Mouse (Mus musculus): ENCODE measurements around the gene Spp2. TPM values are rescaled to one million over a fixed set of nuclear protein-coding genes. Genes with fewer than 3 reads are reported as not detected.

The Spp2 gene
- polyA plus RNA-seq, 2 experiments = 1.6 TPM; not detected in 1

GRCm38 (mm10) chr1:88408340-88408739 is 1.6 kb downstream of the Spp2 start:
- H3K4me1 ChIP-seq (ENCODE audit: control insufficient read depth, insufficient read depth, low read length) = peaks cover 8% of the 10 kb centered on the region; the same call in 1 of the 2 replicates
- H3K9me3 ChIP-seq (ENCODE audit: control insufficient read depth, low read length) = no peaks in the 10 kb centered on the region
- no peak overlapping the region for H3K4me3 ChIP-seq (replicated peaks; ENCODE audit: low read length)
- H3K36me3 ChIP-seq (ENCODE audit: control insufficient read depth, insufficient read depth, low read length) = no peaks in the 10 kb centered on the region
- H3K9ac ChIP-seq (ENCODE audit: low read depth, low read length, severe bottlenecking) = no peak overlapping the region
- WGBS = 80% methylated on average over 4 of the region's 4 CpGs
- no peak overlapping the region for H3K4me2 ChIP-seq (replicated peaks; ENCODE audit: low read depth, low read length, severe bottlenecking)
- ATAC-seq (ENCODE audit: low FRiP score, low read depth) (no peak), DNase-seq (ENCODE audit: low spot score) (no peak)
- no peak for TF ChIP-seq POLR2A (IDR thresholded peaks at IDR 0.05; ENCODE audit: borderline replicate concordance, extremely low read depth, insufficient read depth, insufficient read length)
- no peaks in the 10 kb centered on the region for H3K27me3 ChIP-seq (ENCODE audit: control insufficient read depth, insufficient read depth, low read length)
- H3K27ac ChIP-seq (replicated peaks; ENCODE audit: low read depth, low read length) = no peak overlapping the region

- 66% methylated on average over 5 of the region's 5 CpGs for WGBS
- DNase-seq (ENCODE audit: low spot score) = no peak
- H3K4me3 ChIP-seq (replicated peaks; ENCODE audit: low read length) = no peak overlapping the region
- H3K9me3 ChIP-seq (ENCODE audit: control insufficient read depth, low read length) = no peaks in the 10 kb centered on the region
- no peaks in the 10 kb centered on the region for H3K27me3 ChIP-seq (ENCODE audit: control insufficient read depth, insufficient read depth, low read length)
- no peak overlapping the region for H3K9ac ChIP-seq (ENCODE audit: low read depth, low read length, severe bottlenecking)
- TF ChIP-seq POLR2A (IDR thresholded peaks at IDR 0.05; ENCODE audit: borderline replicate concordance, extremely low read depth, insufficient read depth, insufficient read length) = no peak
- no peak for ATAC-seq (ENCODE audit: low FRiP score, low read depth)
- H3K36me3 ChIP-seq (ENCODE audit: control insufficient read depth, insufficient read depth, low read length) = no peaks in the 10 kb centered on the region
- H3K4me1 ChIP-seq (ENCODE audit: control insufficient read depth, insufficient read depth, low read length) = no peaks in the 10 kb centered on the region
- H3K27ac ChIP-seq (replicated peaks; ENCODE audit: low read depth, low read length) = no peak overlapping the region
- no peak overlapping the region for H3K4me2 ChIP-seq (replicated peaks; ENCODE audit: low read depth, low read length, severe bottlenecking)
These were observed 5.3 kb downstream of the Spp2 start for GRCm38 (mm10) chr1:88412013-88412412.

- H3K27ac ChIP-seq (replicated peaks; ENCODE audit: low read depth, low read length) = no peak overlapping the region
- WGBS = 71% methylated on average over 2 of the region's 2 CpGs
- no peak for TF ChIP-seq POLR2A (IDR thresholded peaks at IDR 0.05; ENCODE audit: borderline replicate concordance, extremely low read depth, insufficient read depth, insufficient read length)
- H3K4me3 ChIP-seq (replicated peaks; ENCODE audit: low read length) = no peak overlapping the region
- DNase-seq (ENCODE audit: low spot score) = no peak
- no peaks in the 10 kb centered on the region for H3K27me3 ChIP-seq (ENCODE audit: control insufficient read depth, insufficient read depth, low read length)
- H3K9ac ChIP-seq (ENCODE audit: low read depth, low read length, severe bottlenecking) = no peak overlapping the region
- H3K4me1 ChIP-seq (ENCODE audit: control insufficient read depth, insufficient read depth, low read length) = no peaks in the 10 kb centered on the region
- H3K9me3 ChIP-seq (ENCODE audit: control insufficient read depth, low read length) = no peaks in the 10 kb centered on the region
- ATAC-seq (ENCODE audit: low FRiP score, low read depth) = no peak
- H3K4me2 ChIP-seq (replicated peaks; ENCODE audit: low read depth, low read length, severe bottlenecking) = no peak overlapping the region
- no peaks in the 10 kb centered on the region for H3K36me3 ChIP-seq (ENCODE audit: control insufficient read depth, insufficient read depth, low read length)
These were observed 12.2 kb downstream of the Spp2 start for GRCm38 (mm10) chr1:88418943-88419342.

DNA sequence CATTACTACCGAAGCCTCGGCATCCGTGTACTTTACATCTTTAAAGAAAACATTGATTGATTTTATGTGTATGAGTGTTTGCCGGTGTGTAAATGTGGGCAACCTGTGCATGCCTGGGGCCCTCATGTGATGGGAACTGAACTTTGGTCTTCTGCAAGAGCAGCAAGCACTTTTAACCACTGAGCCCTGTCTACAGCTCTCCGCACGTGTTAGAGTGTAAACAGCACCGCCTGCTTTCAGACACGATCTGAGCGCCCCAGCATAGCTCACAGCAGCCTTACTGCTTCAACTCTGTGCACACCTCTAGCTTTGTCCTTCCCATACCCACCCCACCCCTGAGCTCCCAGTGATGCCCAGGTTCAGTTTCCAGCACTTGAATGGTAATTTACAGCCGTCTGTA is 15.3 kb downstream of the Spp2 start:
- Histone ChIP-seq H3K36me3 (ENCODE audit: control insufficient read depth, insufficient read depth, low read length) (no peaks in the 10 kb centered on the region), H3K27me3 (ENCODE audit: control insufficient read depth, insufficient read depth, low read length) (no peaks in the 10 kb centered on the region), H3K4me1 (ENCODE audit: control insufficient read depth, insufficient read depth, low read length) (no peaks in the 10 kb centered on the region), H3K27ac (replicated peaks; ENCODE audit: low read depth, low read length) (no peak overlapping the region), H3K9me3 (ENCODE audit: control insufficient read depth, low read length) (no peaks in the 10 kb centered on the region), H3K4me2 (replicated peaks; ENCODE audit: low read depth, low read length, severe bottlenecking) (no peak overlapping the region), H3K4me3 (replicated peaks; ENCODE audit: low read length) (no peak overlapping the region), H3K9ac (ENCODE audit: low read depth, low read length, severe bottlenecking) (no peak overlapping the region)
- no peak for TF ChIP-seq POLR2A (IDR thresholded peaks at IDR 0.05; ENCODE audit: borderline replicate concordance, extremely low read depth, insufficient read depth, insufficient read length)
- ATAC-seq (ENCODE audit: low FRiP score, low read depth) = no peak
- no peak for DNase-seq (ENCODE audit: low spot score)
- WGBS = 70% methylated on average over 10 of the region's 10 CpGs

- H3K4me1 ChIP-seq (ENCODE audit: control insufficient read depth, insufficient read depth, low read length) = no peaks in the 10 kb centered on the region
- H3K4me3 ChIP-seq (replicated peaks; ENCODE audit: low read length) = no peak overlapping the region
- 53% methylated on average over 7 of the region's 7 CpGs for WGBS
- no peak for DNase-seq (ENCODE audit: low spot score)
- H3K27ac ChIP-seq (replicated peaks; ENCODE audit: low read depth, low read length) = no peak overlapping the region
- no peak for ATAC-seq (ENCODE audit: low FRiP score, low read depth)
- TF ChIP-seq POLR2A (IDR thresholded peaks at IDR 0.05; ENCODE audit: borderline replicate concordance, extremely low read depth, insufficient read depth, insufficient read length) = no peak
- H3K9ac ChIP-seq (ENCODE audit: low read depth, low read length, severe bottlenecking) = no peak overlapping the region
- no peaks in the 10 kb centered on the region for H3K9me3 ChIP-seq (ENCODE audit: control insufficient read depth, low read length)
- H3K4me2 ChIP-seq (replicated peaks; ENCODE audit: low read depth, low read length, severe bottlenecking) = no peak overlapping the region
- H3K27me3 ChIP-seq (ENCODE audit: control insufficient read depth, insufficient read depth, low read length) = no peaks in the 10 kb centered on the region
- no peaks in the 10 kb centered on the region for H3K36me3 ChIP-seq (ENCODE audit: control insufficient read depth, insufficient read depth, low read length)
These were observed 16.2 kb downstream of the Spp2 start for GRCm38 (mm10) chr1:88422846-88423395.

Data from limb, embryonic 14.5 days (tissue).